Mouse (Mus musculus): ENCODE data around the gene Hmg20a. TPM values are rescaled to one million over a fixed set of nuclear protein-coding genes. Genes with fewer than 3 reads are reported as not detected.

Gene Hmg20a
- total RNA-seq, 4 experiments from 2014 or later: 16.8 to 19.9 (median 18.3) TPM

GRCm38 (mm10) chr9:56439699-56440098, 21.3 kb downstream of the Hmg20a start:
- no peak for DNase-seq (ENCODE audit: low spot score)

GRCm38 (mm10) chr9:56451570-56451969, 33.2 kb downstream of the Hmg20a start:
- no peak for DNase-seq (ENCODE audit: low spot score)

- no peak for DNase-seq (ENCODE audit: low spot score)
Observed at GRCm38 (mm10) chr9:56453038-56453815, 34.8 kb downstream of the Hmg20a start.

GRCm38 (mm10) chr9:56456426-56456825, 38.0 kb downstream of the Hmg20a start:
- no peak for DNase-seq (ENCODE audit: low spot score)

GRCm38 (mm10) chr9:56460987-56461386, 42.6 kb downstream of the Hmg20a start:
- no peak for DNase-seq (ENCODE audit: low spot score)

- DNase-seq (ENCODE audit: low spot score): no peak
Observed at GRCm38 (mm10) chr9:56462606-56463005, 44.2 kb downstream of the Hmg20a start.

GRCm38 (mm10) chr9:56463046-56463445, 44.6 kb downstream of the Hmg20a start:
- no peak for DNase-seq (ENCODE audit: low spot score)

- peak; percentile 69 for DNase-seq (ENCODE audit: low spot score)
Observed at GRCm38 (mm10) chr9:56463686-56464515, 45.5 kb downstream of the Hmg20a start.

- peak; percentile 66 for DNase-seq (ENCODE audit: low spot score)
Observed at GRCm38 (mm10) chr9:56464863-56465654, 46.6 kb downstream of the Hmg20a start.

- DNase-seq (ENCODE audit: low spot score): no peak
Observed at GRCm38 (mm10) chr9:56466251-56466650, 47.8 kb downstream of the Hmg20a start.

GRCm38 (mm10) chr9:56469656-56470055, 51.2 kb downstream of the Hmg20a start:
- DNase-seq (ENCODE audit: low spot score): no peak

- no peak for DNase-seq (ENCODE audit: low spot score)
Observed at GRCm38 (mm10) chr9:56470291-56470690, 51.9 kb downstream of the Hmg20a start.

GRCm38 (mm10) chr9:56478975-56479647, 60.7 kb downstream of the Hmg20a start:
- DNase-seq (ENCODE audit: low spot score): no peak

- no peak for DNase-seq (ENCODE audit: low spot score)
Observed at GRCm38 (mm10) chr9:56482623-56483022, 64.2 kb downstream of the Hmg20a start.

- no peak for DNase-seq (ENCODE audit: low spot score)
Observed at GRCm38 (mm10) chr9:56485423-56485822, 67.0 kb downstream of the Hmg20a start.

- DNase-seq (ENCODE audit: low spot score): no peak
Observed at GRCm38 (mm10) chr9:56486158-56486557, 67.7 kb downstream of the Hmg20a start.

- no peak for DNase-seq (ENCODE audit: low spot score)
Observed at GRCm38 (mm10) chr9:56487651-56488050, 69.2 kb downstream of the Hmg20a start.

- no peak for DNase-seq (ENCODE audit: low spot score)
Observed at GRCm38 (mm10) chr9:56492391-56492790, 74.0 kb downstream of the Hmg20a start.

GRCm38 (mm10) chr9:56492916-56493315, 74.5 kb downstream of the Hmg20a start:
- DNase-seq (ENCODE audit: low spot score): no peak

- DNase-seq (ENCODE audit: low spot score): no peak
Observed at GRCm38 (mm10) chr9:56495088-56495487, 76.7 kb downstream of the Hmg20a start.

- DNase-seq (ENCODE audit: low spot score): no peak
Observed at GRCm38 (mm10) chr9:56495795-56496232, 77.4 kb downstream of the Hmg20a start.
